35 mouse cellular contexts compared by ENCODE assay signal in genomic region chr6:52138576-52138975, GRCm38 (mm10). TPM values are rescaled to one million over a fixed set of nuclear protein-coding genes. Genes with fewer than 3 reads are reported as not detected.
DNase-seq lines count a peak whose midpoint lies in the region; ATAC-seq and TF ChIP-seq lines count a peak whose summit lies in the region.
"Had no signal": no experiment of that assay in that cellular context is flagged by ENCODE, and none has a peak within 500 bp of the region (broad histone marks: within the 10 kb centered on the region; RNA-seq: fewer than 3 reads in every experiment).

No protein-coding gene starts in this region.

- ATAC-seq in intestine, embryonic 14.5 days (replicated peaks; ENCODE audit: low FRiP score, low TSS enrichment, low read depth), result no peak
- no peak for ATAC-seq in intestine, postnatal 0 days
- no peak for ATAC-seq in neural tube, embryonic 13.5 days (ENCODE audit: low read depth)
- ATAC-seq: intestine, embryonic 16.5 days had no signal

- peak; percentile 62 for DNase-seq in embryo, embryonic 10 days (ENCODE audit: low spot score)
- DNase-seq in embryo, embryonic 9.5 days (ENCODE audit: extremely low spot score), result no peak
- peak; percentile 47 for DNase-seq in intestine, embryonic 14.5 days (ENCODE audit: low spot score)
- no peak for DNase-seq in heart, adult 18-20 months
- DNase-seq in layer of hippocampus, adult 2 months (ENCODE audit: low spot score in 2 of 2), result no peak
- DNase-seq: adrenal gland, postnatal 14 days; cerebellum, adult 11 months; cerebellum, adult 9-10 months; cerebellum, postnatal 36 days; gastrocnemius, postnatal 10 days; kidney, adult 9 months; kidney, postnatal 10 days; lung, postnatal 36 days; right cerebral cortex, postnatal 25 days; thymus, postnatal 14 days had no signal

- H3K4me2 ChIP-seq in intestine, embryonic 14.5 days (ENCODE audit: low read length), result no peak overlapping the region
- H3K4me2 ChIP-seq in intestine, postnatal 0 days (replicated peaks; ENCODE audit: low read depth), result no peak overlapping the region
- H3K4me2 ChIP-seq in neural tube, embryonic 13.5 days, result no peak overlapping the region
- H3K4me2 ChIP-seq: embryonic facial prominence, embryonic 15.5 days; forebrain, embryonic 12.5 days; heart, embryonic 15.5 days; limb, embryonic 12.5 days; lung, embryonic 15.5 days; midbrain, embryonic 12.5 days had no signal

- 37% methylated on average over 10 of the region's 10 CpGs for WGBS in intestine, embryonic 14.5 days
- 52% methylated on average over 10 of the region's 10 CpGs for WGBS in intestine, postnatal 0 days
- WGBS in neural tube, embryonic 13.5 days, result 27% methylated on average over 10 of the region's 10 CpGs

- no peaks in the 10 kb centered on the region for H3K36me3 ChIP-seq in intestine, embryonic 14.5 days (ENCODE audit: control insufficient read depth, insufficient read depth, low read length)
- H3K36me3 ChIP-seq in intestine, postnatal 0 days (ENCODE audit: control insufficient read depth, insufficient read depth), result no peaks in the 10 kb centered on the region
- no peaks in the 10 kb centered on the region for H3K36me3 ChIP-seq in neural tube, embryonic 13.5 days
- H3K36me3 ChIP-seq: embryonic facial prominence, embryonic 10.5 days; embryonic facial prominence, embryonic 15.5 days; forebrain, embryonic 12.5 days; G1E; heart, embryonic 15.5 days; limb, embryonic 12.5 days; lung, embryonic 15.5 days; midbrain, embryonic 12.5 days had no signal

- no peak overlapping the region for H3K4me3 ChIP-seq in intestine, embryonic 14.5 days (ENCODE audit: low read depth, low read length)
- H3K4me3 ChIP-seq in intestine, postnatal 0 days (ENCODE audit: low read depth, low read length), result no peak overlapping the region
- H3K4me3 ChIP-seq in neural tube, embryonic 13.5 days, result no peak overlapping the region
- H3K4me3 ChIP-seq in layer of hippocampus, adult 2 months, result no peak overlapping the region
- H3K4me3 ChIP-seq: embryonic facial prominence, embryonic 10.5 days; embryonic facial prominence, embryonic 15.5 days; forebrain, embryonic 12.5 days; heart, embryonic 15.5 days; limb, embryonic 12.5 days; lung, embryonic 15.5 days; midbrain, embryonic 12.5 days had no signal

- H3K9me3 ChIP-seq in intestine, embryonic 14.5 days (ENCODE audit: control insufficient read depth, low read length), result no peaks in the 10 kb centered on the region
- no peaks in the 10 kb centered on the region for H3K9me3 ChIP-seq in intestine, postnatal 0 days (ENCODE audit: control insufficient read depth)
- no peaks in the 10 kb centered on the region for H3K9me3 ChIP-seq in neural tube, embryonic 13.5 days
- H3K9me3 ChIP-seq: embryonic facial prominence, embryonic 10.5 days; embryonic facial prominence, embryonic 15.5 days; forebrain, embryonic 12.5 days; G1E; heart, embryonic 15.5 days; limb, embryonic 12.5 days; lung, embryonic 15.5 days; midbrain, embryonic 12.5 days had no signal

- 0 out of 2 replicates have a peak, but pooled peaks cover 7% of the 10 kb centered on the region for H3K4me1 ChIP-seq in intestine, embryonic 14.5 days (replicated peaks; ENCODE audit: control insufficient read depth, insufficient read depth, low read length)
- H3K4me1 ChIP-seq in intestine, postnatal 0 days (replicated peaks; ENCODE audit: control insufficient read depth, insufficient read depth, low read length), result no peaks in the 10 kb centered on the region
- peaks cover 28% of the 10 kb centered on the region for H3K4me1 ChIP-seq in neural tube, embryonic 13.5 days (replicated peaks)
- H3K4me1 ChIP-seq: embryonic facial prominence, embryonic 15.5 days; heart, embryonic 15.5 days; lung, embryonic 15.5 days had no signal

- no peak overlapping the region for H3K9ac ChIP-seq in intestine, embryonic 14.5 days (ENCODE audit: low read length)
- H3K9ac ChIP-seq in intestine, postnatal 0 days (ENCODE audit: low read depth, low read length), result no peak overlapping the region
- no peak overlapping the region for H3K9ac ChIP-seq in neural tube, embryonic 13.5 days
- H3K9ac ChIP-seq: embryonic facial prominence, embryonic 15.5 days; forebrain, embryonic 12.5 days; forebrain, postnatal 0 days; heart, embryonic 15.5 days; limb, embryonic 12.5 days; lung, embryonic 15.5 days; midbrain, embryonic 12.5 days had no signal

- H3K27me3 ChIP-seq in intestine, embryonic 14.5 days (replicated peaks; ENCODE audit: control insufficient read depth, insufficient read depth, low read length), result no peaks in the 10 kb centered on the region
- no peaks in the 10 kb centered on the region for H3K27me3 ChIP-seq in intestine, postnatal 0 days (replicated peaks; ENCODE audit: control insufficient read depth, insufficient read depth, low read length)
- H3K27me3 ChIP-seq in neural tube, embryonic 13.5 days, result no peaks in the 10 kb centered on the region
- H3K27me3 ChIP-seq: CH12.LX; embryonic facial prominence, embryonic 15.5 days; limb, embryonic 12.5 days had no signal

- no peak overlapping the region for H3K27ac ChIP-seq in intestine, embryonic 14.5 days (ENCODE audit: low read depth)
- H3K27ac ChIP-seq in intestine, postnatal 0 days (ENCODE audit: low read depth, low read length), result no peak overlapping the region
- H3K27ac ChIP-seq in neural tube, embryonic 13.5 days (replicated peaks), result peak overlapping the region; percentile 34; the same call in 1 of the 2 replicates
- no peak overlapping the region for H3K27ac ChIP-seq in layer of hippocampus, adult 2 months
- H3K27ac ChIP-seq: embryonic facial prominence, embryonic 10.5 days; embryonic facial prominence, embryonic 15.5 days; forebrain, embryonic 12.5 days; heart, embryonic 15.5 days; hindbrain, postnatal 0 days; limb, embryonic 12.5 days; lung, embryonic 15.5 days; midbrain, embryonic 12.5 days had no signal

- TF ChIP-seq CTCF in intestine, postnatal 0 days (IDR thresholded peaks at IDR 0.05; ENCODE audit: low read depth), result no peak
- TF ChIP-seq CTCF in layer of hippocampus, adult 2 months (conservative IDR thresholded peaks at IDR 0.05), result no peak

RNA-seq across cellular contexts. Expression of gene Hoxa1, which starts 19.5 kb away (rescaled TPM):
- 1.2 and 1.4 TPM in 2 replicates for polyA plus RNA-seq in intestine, embryonic 14.5 days (2014; fragmentation: Nextera tagmentation; extraction: Ambion mirVana)
- polyA plus RNA-seq in intestine, postnatal 0 days (2015; fragmentation: Nextera tagmentation; extraction: Ambion mirVana), result 0.37 and 0.52 TPM in 2 replicates
- polyA plus RNA-seq in neural tube, embryonic 13.5 days (2015; fragmentation: Nextera tagmentation; extraction: Ambion mirVana), result 2.0 and 3.0 TPM in 2 replicates
- under 1 TPM; 0.12 to 0.23 TPM for total RNA-seq in heart, adult 18-20 months (2021)
- not detected for total RNA-seq in layer of hippocampus, adult 2 months (2021)
- total RNA-seq: layer of hippocampus, postnatal 10 days; left cerebral cortex, adult 18-20 months; left cerebral cortex, postnatal 14 days; liver, adult 2 months; megakaryocyte, adult 5-6 weeks had no signal
- polyA plus RNA-seq: forebrain, postnatal 0 days; G1E had no signal

RNA-seq across cellular contexts. Expression of gene Hoxa2, which starts 26.1 kb away (rescaled TPM):
- polyA plus RNA-seq in intestine, embryonic 14.5 days (2014; fragmentation: Nextera tagmentation; extraction: Ambion mirVana), result 10.1 and 10.8 TPM in 2 replicates
- 3.3 TPM in 2 replicates for polyA plus RNA-seq in intestine, postnatal 0 days (2015; fragmentation: Nextera tagmentation; extraction: Ambion mirVana)
- 11.9 and 13.7 TPM in 2 replicates for polyA plus RNA-seq in neural tube, embryonic 13.5 days (2015; fragmentation: Nextera tagmentation; extraction: Ambion mirVana)
- total RNA-seq in heart, adult 18-20 months (2021), result under 1 TPM; 0.15 TPM
- total RNA-seq in layer of hippocampus, adult 2 months (2021), result not detected
- total RNA-seq: CH12.LX; forebrain, postnatal 0 days; G1E; layer of hippocampus, postnatal 10 days; left cerebral cortex, adult 18-20 months; left cerebral cortex, postnatal 14 days; megakaryocyte, adult 5-6 weeks had no signal
- polyA plus RNA-seq: forebrain, embryonic 12.5 days; forebrain, postnatal 0 days; G1E had no signal

RNA-seq across cellular contexts. Expression of gene 5730596B20Rik, which starts 38.7 kb away (rescaled TPM):
- 2.5 and 2.8 TPM in 2 replicates for polyA plus RNA-seq in intestine, embryonic 14.5 days (2014; fragmentation: Nextera tagmentation; extraction: Ambion mirVana)
- 0.61 and 0.97 TPM in 2 replicates for polyA plus RNA-seq in intestine, postnatal 0 days (2015; fragmentation: Nextera tagmentation; extraction: Ambion mirVana)
- polyA plus RNA-seq in neural tube, embryonic 13.5 days (2015; fragmentation: Nextera tagmentation; extraction: Ambion mirVana), result 3.5 and 4.1 TPM in 2 replicates
- total RNA-seq in heart, adult 18-20 months (2021), result not detected
- total RNA-seq in layer of hippocampus, adult 2 months (2021), result not detected
- total RNA-seq: CH12.LX; forebrain, postnatal 0 days; heart, postnatal 25 days; layer of hippocampus, postnatal 10 days; left cerebral cortex, adult 18-20 months; left cerebral cortex, postnatal 14 days; megakaryocyte, adult 5-6 weeks had no signal
- polyA plus RNA-seq: embryonic facial prominence, embryonic 15.5 days; forebrain, embryonic 12.5 days; forebrain, postnatal 0 days; G1E; midbrain, embryonic 12.5 days had no signal

RNA-seq across cellular contexts. Expression of gene Hoxa4, which starts 53.0 kb away (rescaled TPM):
- 7.5 and 7.7 TPM in 2 replicates for polyA plus RNA-seq in intestine, embryonic 14.5 days (2014; fragmentation: Nextera tagmentation; extraction: Ambion mirVana)
- 3.6 and 4.5 TPM in 2 replicates for polyA plus RNA-seq in intestine, postnatal 0 days (2015; fragmentation: Nextera tagmentation; extraction: Ambion mirVana)
- polyA plus RNA-seq in neural tube, embryonic 13.5 days (2015; fragmentation: Nextera tagmentation; extraction: Ambion mirVana), result 5.7 and 5.8 TPM in 2 replicates
- under 1 TPM in 1 of 2 experiments, not detected in 1; 0.41 TPM for total RNA-seq in heart, adult 18-20 months (2021)
- not detected for total RNA-seq in layer of hippocampus, adult 2 months (2021)
- total RNA-seq: CH12.LX; forebrain, postnatal 0 days; G1E; layer of hippocampus, postnatal 10 days; left cerebral cortex, adult 18-20 months; left cerebral cortex, postnatal 14 days had no signal
- polyA plus RNA-seq: embryonic facial prominence, embryonic 10.5 days; forebrain, embryonic 12.5 days; forebrain, postnatal 0 days; G1E; midbrain, embryonic 12.5 days had no signal

Comparison
In these comparisons a context has a peak if more than half of its experiments do, and no peak if none do; other contexts are left out.
1. DNase-seq: peak in embryo, embryonic 10 days (single experiment) and intestine, embryonic 14.5 days (single experiment); none in embryo, embryonic 9.5 days (single experiment), heart, adult 18-20 months (0 of 2) and layer of hippocampus, adult 2 months (0 of 2).